Mouse (Mus musculus): ENCODE results near the gene Ppp1r1a. TPM values are rescaled to one million over a fixed set of nuclear protein-coding genes. Genes with fewer than 3 reads are reported as not detected.
A peak's percentile ranks its signal among the peaks of the same experiment; 100 is the strongest.

Gene Ppp1r1a
- polyA plus RNA-seq, 1 experiment from 2014 or later = 110 TPM

GRCm38 (mm10) chr15:103539259-103539658 is 1.5 kb upstream of the Ppp1r1a start:
- 57% methylated on average over 2 of the region's 2 CpGs for WGBS
- H3K27ac ChIP-seq (replicated peaks; ENCODE audit: low read depth, low read length) = no peak overlapping the region
- no peak overlapping the region for H3K4me3 ChIP-seq (replicated peaks; ENCODE audit: low read depth, low read length)
- ATAC-seq (ENCODE audit: low FRiP score, low TSS enrichment) (no peak), DNase-seq (no peak)
- peaks cover 17% of the 10 kb centered on the region for H3K4me1 ChIP-seq (ENCODE audit: control insufficient read depth, insufficient read depth, low read length)
- H3K9ac ChIP-seq (replicated peaks; ENCODE audit: low read length) = no peak overlapping the region
- peaks cover 3% of the 10 kb centered on the region; the same call in 1 of the 2 replicates for H3K36me3 ChIP-seq (ENCODE audit: control insufficient read depth, insufficient read depth, low read length)
- no peak overlapping the region for H3K4me2 ChIP-seq (ENCODE audit: low read length)
- H3K27me3 ChIP-seq (ENCODE audit: control insufficient read depth, insufficient read depth, low read length) = no peaks in the 10 kb centered on the region
- H3K9me3 ChIP-seq (ENCODE audit: control insufficient read depth, low read length) = no peaks in the 10 kb centered on the region

GRCm38 (mm10) chr15:103537011-103537821 is 587 bp downstream of the Ppp1r1a start:
- DNase-seq = peak; percentile 60
- Histone ChIP-seq H3K4me3 (replicated peaks; ENCODE audit: low read depth, low read length) (peak overlapping the region; percentile 81), H3K9me3 (ENCODE audit: control insufficient read depth, low read length) (no peaks in the 10 kb centered on the region), H3K27me3 (ENCODE audit: control insufficient read depth, insufficient read depth, low read length) (no peaks in the 10 kb centered on the region), H3K9ac (replicated peaks; ENCODE audit: low read length) (peak overlapping the region; percentile 77), H3K36me3 (ENCODE audit: control insufficient read depth, insufficient read depth, low read length) (peaks cover 3% of the 10 kb centered on the region; the same call in 1 of the 2 replicates), H3K27ac (replicated peaks; ENCODE audit: low read depth, low read length) (peak overlapping the region; percentile 73), H3K4me2 (ENCODE audit: low read length) (peak overlapping the region; percentile 85), H3K4me1 (ENCODE audit: control insufficient read depth, insufficient read depth, low read length) (peaks cover 17% of the 10 kb centered on the region)
- peak; percentile 65 for ATAC-seq (ENCODE audit: low FRiP score, low TSS enrichment)
- WGBS = under 1% methylated on average over 37 of the region's 37 CpGs

- WGBS = 21% methylated on average over 2 of the region's 2 CpGs
- no peak for DNase-seq
- H3K9ac ChIP-seq (replicated peaks; ENCODE audit: low read length) = peak overlapping the region; percentile 77
- H3K36me3 ChIP-seq (ENCODE audit: control insufficient read depth, insufficient read depth, low read length) = peaks cover 3% of the 10 kb centered on the region; the same call in 1 of the 2 replicates
- H3K9me3 ChIP-seq (ENCODE audit: control insufficient read depth, low read length) = no peaks in the 10 kb centered on the region
- peaks cover 17% of the 10 kb centered on the region for H3K4me1 ChIP-seq (ENCODE audit: control insufficient read depth, insufficient read depth, low read length)
- peak overlapping the region; percentile 81 for H3K4me3 ChIP-seq (replicated peaks; ENCODE audit: low read depth, low read length)
- peak overlapping the region; percentile 73 for H3K27ac ChIP-seq (replicated peaks; ENCODE audit: low read depth, low read length)
- ATAC-seq (ENCODE audit: low FRiP score, low TSS enrichment) = no peak
- H3K27me3 ChIP-seq (ENCODE audit: control insufficient read depth, insufficient read depth, low read length) = no peaks in the 10 kb centered on the region
- peak overlapping the region; percentile 85 for H3K4me2 ChIP-seq (ENCODE audit: low read length)
These were observed 1.3 kb downstream of the Ppp1r1a start for GRCm38 (mm10) chr15:103536456-103536855.

GRCm38 (mm10) chr15:103535786-103536185 is 2.0 kb downstream of the Ppp1r1a start:
- no peak overlapping the region for H3K27ac ChIP-seq (replicated peaks; ENCODE audit: low read depth, low read length)
- WGBS = 72% methylated on average over 1 of the region's 1 CpGs
- no peak overlapping the region for H3K4me3 ChIP-seq (replicated peaks; ENCODE audit: low read depth, low read length)
- no peaks in the 10 kb centered on the region for H3K27me3 ChIP-seq (ENCODE audit: control insufficient read depth, insufficient read depth, low read length)
- DNase-seq (no peak), ATAC-seq (ENCODE audit: low FRiP score, low TSS enrichment) (no peak)
- H3K4me1 ChIP-seq (ENCODE audit: control insufficient read depth, insufficient read depth, low read length) = peaks cover 17% of the 10 kb centered on the region
- H3K9ac ChIP-seq (replicated peaks; ENCODE audit: low read length) = no peak overlapping the region
- no peak overlapping the region for H3K4me2 ChIP-seq (ENCODE audit: low read length)
- no peaks in the 10 kb centered on the region for H3K9me3 ChIP-seq (ENCODE audit: control insufficient read depth, low read length)
- peaks cover 3% of the 10 kb centered on the region for H3K36me3 ChIP-seq (ENCODE audit: control insufficient read depth, insufficient read depth, low read length)

GRCm38 (mm10) chr15:103535030-103535429 is 2.8 kb downstream of the Ppp1r1a start:
- Histone ChIP-seq H3K4me1 (ENCODE audit: control insufficient read depth, insufficient read depth, low read length) (peaks cover 17% of the 10 kb centered on the region), H3K9ac (replicated peaks; ENCODE audit: low read length) (no peak overlapping the region), H3K4me3 (replicated peaks; ENCODE audit: low read depth, low read length) (no peak overlapping the region), H3K27ac (replicated peaks; ENCODE audit: low read depth, low read length) (no peak overlapping the region), H3K9me3 (ENCODE audit: control insufficient read depth, low read length) (no peaks in the 10 kb centered on the region), H3K4me2 (ENCODE audit: low read length) (no peak overlapping the region), H3K27me3 (ENCODE audit: control insufficient read depth, insufficient read depth, low read length) (no peaks in the 10 kb centered on the region), H3K36me3 (ENCODE audit: control insufficient read depth, insufficient read depth, low read length) (peaks cover 3% of the 10 kb centered on the region)
- DNase-seq = no peak
- 66% methylated on average over 2 of the region's 2 CpGs for WGBS
- no peak for ATAC-seq (ENCODE audit: low FRiP score, low TSS enrichment)

- no peak overlapping the region for H3K4me3 ChIP-seq (replicated peaks; ENCODE audit: low read depth, low read length)
- H3K27ac ChIP-seq (replicated peaks; ENCODE audit: low read depth, low read length) = no peak overlapping the region
- no peak for ATAC-seq (ENCODE audit: low FRiP score, low TSS enrichment)
- no peaks in the 10 kb centered on the region for H3K9me3 ChIP-seq (ENCODE audit: control insufficient read depth, low read length)
- H3K4me2 ChIP-seq (ENCODE audit: low read length) = no peak overlapping the region
- no peaks in the 10 kb centered on the region for H3K27me3 ChIP-seq (ENCODE audit: control insufficient read depth, insufficient read depth, low read length)
- peaks cover 17% of the 10 kb centered on the region for H3K4me1 ChIP-seq (ENCODE audit: control insufficient read depth, insufficient read depth, low read length)
- H3K9ac ChIP-seq (replicated peaks; ENCODE audit: low read length) = no peak overlapping the region
- peaks cover 3% of the 10 kb centered on the region for H3K36me3 ChIP-seq (ENCODE audit: control insufficient read depth, insufficient read depth, low read length)
- WGBS = 90% methylated on average over 7 of the region's 7 CpGs
- no peak for DNase-seq
These were observed 3.7 kb downstream of the Ppp1r1a start for GRCm38 (mm10) chr15:103534054-103534620.

GRCm38 (mm10) chr15:103530372-103530771 is 7.4 kb downstream of the Ppp1r1a start:
- DNase-seq (peak; percentile 91), ATAC-seq (ENCODE audit: low FRiP score, low TSS enrichment) (peak; percentile 74)
- Histone ChIP-seq H3K4me2 (ENCODE audit: low read length) (no peak overlapping the region), H3K4me3 (replicated peaks; ENCODE audit: low read depth, low read length) (no peak overlapping the region), H3K4me1 (ENCODE audit: control insufficient read depth, insufficient read depth, low read length) (peaks cover 3% of the 10 kb centered on the region), H3K27ac (replicated peaks; ENCODE audit: low read depth, low read length) (peak overlapping the region; percentile 71), H3K27me3 (ENCODE audit: control insufficient read depth, insufficient read depth, low read length) (no peaks in the 10 kb centered on the region), H3K36me3 (ENCODE audit: control insufficient read depth, insufficient read depth, low read length) (peaks cover 34% of the 10 kb centered on the region), H3K9me3 (ENCODE audit: control insufficient read depth, low read length) (no peaks in the 10 kb centered on the region), H3K9ac (replicated peaks; ENCODE audit: low read length) (no peak overlapping the region)
- WGBS = 7% methylated on average over 5 of the region's 5 CpGs

GRCm38 (mm10) chr15:103523156-103523555 is 14.6 kb downstream of the Ppp1r1a start:
- no peak overlapping the region for H3K9ac ChIP-seq (replicated peaks; ENCODE audit: low read length)
- peaks cover 36% of the 10 kb centered on the region for H3K4me1 ChIP-seq (ENCODE audit: control insufficient read depth, insufficient read depth, low read length)
- no peak overlapping the region for H3K4me2 ChIP-seq (ENCODE audit: low read length)
- DNase-seq (peak; percentile 60), ATAC-seq (ENCODE audit: low FRiP score, low TSS enrichment) (no peak)
- H3K27me3 ChIP-seq (ENCODE audit: control insufficient read depth, insufficient read depth, low read length) = no peaks in the 10 kb centered on the region
- H3K9me3 ChIP-seq (ENCODE audit: control insufficient read depth, low read length) = no peaks in the 10 kb centered on the region
- 18% methylated on average over 3 of the region's 3 CpGs for WGBS
- H3K27ac ChIP-seq (replicated peaks; ENCODE audit: low read depth, low read length) = 0 out of 2 replicates have a peak overlapping the region, but pooled peaks have one; percentile 3
- H3K36me3 ChIP-seq (ENCODE audit: control insufficient read depth, insufficient read depth, low read length) = peaks cover 54% of the 10 kb centered on the region
- H3K4me3 ChIP-seq (replicated peaks; ENCODE audit: low read depth, low read length) = no peak overlapping the region
